Mouse (Mus musculus) embryonic facial prominence, embryonic 14.5 days (tissue): ENCODE data around the gene Traf3. TPM values are rescaled to one million over a fixed set of nuclear protein-coding genes. Genes with fewer than 3 reads are reported as not detected.

Experiments
- ATAC-seq: fragments of 200-750 bp; cut with Nextera tagmentation; 2 replicates; pipeline ENCODE4 v1.8.0; 2017; ENCODE audit warnings: low read depth, moderate number of reproducible peaks, moderate TSS enrichment
- DNase-seq: peaks from one replicate; pipeline ENCODE4 v3.0.0-alpha.2; 2015; ENCODE audit warnings: low spot score
- H3K27ac ChIP-seq: fragments of 300-500 bp; sonication (generic); replicated peaks from 2 replicates; pipeline ENCODE4 v1.5.1; 2014; ENCODE audit warnings: low read depth, mild to moderate bottlenecking, low read length, moderate library complexity
- H3K27me3 ChIP-seq: fragments of 300-500 bp; sonication (generic); replicated peaks from 2 replicates; pipeline ENCODE4 v1.6.1; 2014; ENCODE audit warnings: low read length; ENCODE audit not compliant: control insufficient read depth, insufficient read depth
- H3K36me3 ChIP-seq: fragments of 300-500 bp; sonication (generic); 2 replicates; pipeline ENCODE4 v1.6.1; 2014; ENCODE audit warnings: low read length, mixed read lengths; ENCODE audit not compliant: control insufficient read depth, insufficient read depth
- H3K4me1 ChIP-seq: fragments of 300-500 bp; sonication (generic); 2 replicates; pipeline ENCODE4 v1.6.1; 2014; ENCODE audit warnings: antibody characterized with exemption, low read length; ENCODE audit not compliant: control insufficient read depth, insufficient read depth
- H3K4me2 ChIP-seq: fragments of 300-500 bp; sonication (generic); 2 replicates; pipeline ENCODE4 v1.6.1; 2014; ENCODE audit warnings: low read depth, mild to moderate bottlenecking, low read length, moderate library complexity, mixed read lengths
- H3K4me3 ChIP-seq: fragments of 300-500 bp; sonication (generic); 2 replicates; pipeline ENCODE4 v1.5.1; 2014; ENCODE audit warnings: low read depth, mild to moderate bottlenecking, low read length
- H3K9ac ChIP-seq: fragments of 300-500 bp; sonication (generic); 2 replicates; pipeline ENCODE4 v1.6.1; 2014; ENCODE audit warnings: low read depth, mild to moderate bottlenecking, low read length, moderate library complexity, mixed read lengths
- H3K9me3 ChIP-seq: fragments of 300-500 bp; sonication (generic); 2 replicates; pipeline ENCODE4 v1.6.1; 2016; ENCODE audit warnings: low read length; ENCODE audit not compliant: control insufficient read depth
- WGBS: fragments of 180-500 bp; shearing (Covaris S2); extraction: QIAGEN DNeasy Blood & Tissue Kit; methylation state at CpG from one replicate; pipeline ENCODE4 v1.1.7; 2014; 5-methylcytosine and 5-hydroxymethylcytosine counted together
- polyA plus RNA-seq: library from polyadenylated mRNA; unstranded; fragments of >200 nt; fragmentation: Nextera tagmentation; extraction: Ambion mirVana; gene quantifications from 2 replicates; pipeline ENCODE4 v1.2.1, GENCODE M21; 2014

Gene Traf3
- polyA plus RNA-seq, 1 experiment from 2014 or later: 13.4 TPM

GRCm38 (mm10) chr12:111230793-111231192, 64.6 kb downstream of the Traf3 start:
- Histone ChIP-seq H3K9me3 (no peaks in the 10 kb centered on the region), H3K36me3 (no peaks in the 10 kb centered on the region), H3K4me2 (no peak overlapping the region), H3K4me1 (no peaks in the 10 kb centered on the region), H3K27ac (no peak overlapping the region), H3K9ac (no peak overlapping the region), H3K27me3 (no peaks in the 10 kb centered on the region), H3K4me3 (no peak overlapping the region)
- DNase-seq (no peak), ATAC-seq (no peak)
- 77% methylated on average over 2 of the region's 2 CpGs for WGBS

- no peak overlapping the region for H3K27ac ChIP-seq
- 87% methylated on average over 4 of the region's 4 CpGs for WGBS
Measured at GRCm38 (mm10) chr12:111233798-111234197, 67.6 kb downstream of the Traf3 start.

GRCm38 (mm10) chr12:111234383-111234782, 68.2 kb downstream of the Traf3 start:
- H3K36me3 ChIP-seq: peaks cover 20% of the 10 kb centered on the region; the same call in 1 of the 2 replicates
- no peaks in the 10 kb centered on the region for H3K4me1 ChIP-seq
- DNase-seq (peak; percentile 52), ATAC-seq (0 out of 2 replicates have a peak, but pooled peaks have one; percentile 48)
- no peaks in the 10 kb centered on the region for H3K9me3 ChIP-seq
- H3K27ac ChIP-seq: no peak overlapping the region
- no peak overlapping the region for H3K4me2 ChIP-seq
- no peak overlapping the region for H3K4me3 ChIP-seq
- 72% methylated on average over 9 of the region's 9 CpGs for WGBS
- H3K9ac ChIP-seq: no peak overlapping the region
- H3K27me3 ChIP-seq: no peaks in the 10 kb centered on the region

More at GRCm38 (mm10) chr12:111233798-111234197, 67.6 kb downstream of the Traf3 start:
- H3K27me3 ChIP-seq: no peaks in the 10 kb centered on the region
- H3K4me1 ChIP-seq: no peaks in the 10 kb centered on the region
- no peak overlapping the region for H3K4me3 ChIP-seq
- no peak overlapping the region for H3K9ac ChIP-seq
- no peak for DNase-seq
- 0 out of 2 replicates have a peak, but pooled peaks cover 15% of the 10 kb centered on the region for H3K36me3 ChIP-seq
- H3K9me3 ChIP-seq: no peaks in the 10 kb centered on the region
- H3K4me2 ChIP-seq: no peak overlapping the region
- no peak for ATAC-seq

- no peaks in the 10 kb centered on the region for H3K9me3 ChIP-seq
- no peak overlapping the region for H3K4me3 ChIP-seq
- no peaks in the 10 kb centered on the region for H3K27me3 ChIP-seq
- no peaks in the 10 kb centered on the region for H3K4me1 ChIP-seq
- no peak overlapping the region for H3K4me2 ChIP-seq
- peaks cover 23% of the 10 kb centered on the region; the same call in 1 of the 2 replicates for H3K36me3 ChIP-seq
- no peak overlapping the region for H3K27ac ChIP-seq
- no peak overlapping the region for H3K9ac ChIP-seq
- no peak for ATAC-seq
- no peak for DNase-seq
- 84% methylated on average over 6 of the region's 6 CpGs for WGBS
Measured at GRCm38 (mm10) chr12:111235631-111236030, 69.5 kb downstream of the Traf3 start.

GRCm38 (mm10) chr12:111237611-111238188, 71.5 kb downstream of the Traf3 start:
- Histone ChIP-seq H3K4me1 (no peaks in the 10 kb centered on the region), H3K4me2 (no peak overlapping the region), H3K27ac (peak overlapping the region; percentile 64), H3K9me3 (no peaks in the 10 kb centered on the region), H3K4me3 (no peak overlapping the region), H3K27me3 (no peaks in the 10 kb centered on the region), H3K9ac (no peak overlapping the region), H3K36me3 (peaks cover 33% of the 10 kb centered on the region)
- 93% methylated on average over 16 of the region's 16 CpGs for WGBS
- no peak for DNase-seq
- ATAC-seq: no peak

- 79% methylated on average over 5 of the region's 5 CpGs for WGBS
- Histone ChIP-seq H3K36me3 (peaks cover 37% of the 10 kb centered on the region), H3K4me1 (no peaks in the 10 kb centered on the region), H3K9ac (no peak overlapping the region), H3K9me3 (no peaks in the 10 kb centered on the region), H3K27ac (peak overlapping the region; percentile 64), H3K4me3 (no peak overlapping the region), H3K27me3 (no peaks in the 10 kb centered on the region), H3K4me2 (no peak overlapping the region)
- no peak for DNase-seq
- ATAC-seq: 0 out of 2 replicates have a peak, but pooled peaks have one; percentile 7
Measured at GRCm38 (mm10) chr12:111238345-111238744, 72.2 kb downstream of the Traf3 start.

- no peaks in the 10 kb centered on the region for H3K4me1 ChIP-seq
- H3K36me3 ChIP-seq: peaks cover 42% of the 10 kb centered on the region
- no peaks in the 10 kb centered on the region for H3K9me3 ChIP-seq
- no peaks in the 10 kb centered on the region for H3K27me3 ChIP-seq
- WGBS: 41% methylated on average over 4 of the region's 4 CpGs
- H3K9ac ChIP-seq: no peak overlapping the region
- H3K4me2 ChIP-seq: no peak overlapping the region
- DNase-seq: peak; percentile 91
- no peak overlapping the region for H3K4me3 ChIP-seq
- peak overlapping the region; percentile 64; the same call in 1 of the 2 replicates for H3K27ac ChIP-seq
- peak; percentile 87 for ATAC-seq
Measured at GRCm38 (mm10) chr12:111238778-111239177, 72.6 kb downstream of the Traf3 start.

- Histone ChIP-seq H3K36me3 (peaks cover 53% of the 10 kb centered on the region), H3K9me3 (no peaks in the 10 kb centered on the region), H3K4me3 (no peak overlapping the region), H3K4me1 (no peaks in the 10 kb centered on the region), H3K9ac (no peak overlapping the region), H3K27ac (no peak overlapping the region), H3K27me3 (no peaks in the 10 kb centered on the region), H3K4me2 (no peak overlapping the region)
- 79% methylated on average over 10 of the region's 10 CpGs for WGBS
- no peak for ATAC-seq
- DNase-seq: no peak
Measured at GRCm38 (mm10) chr12:111239930-111240329, 73.8 kb downstream of the Traf3 start.

- peaks cover 60% of the 10 kb centered on the region for H3K36me3 ChIP-seq
- H3K9me3 ChIP-seq: no peaks in the 10 kb centered on the region
- 96% methylated on average over 6 of the region's 6 CpGs for WGBS
- no peak overlapping the region for H3K9ac ChIP-seq
- ATAC-seq (no peak), DNase-seq (no peak)
- no peak overlapping the region for H3K4me2 ChIP-seq
- H3K27ac ChIP-seq: no peak overlapping the region
- no peaks in the 10 kb centered on the region for H3K4me1 ChIP-seq
- H3K4me3 ChIP-seq: no peak overlapping the region
- H3K27me3 ChIP-seq: no peaks in the 10 kb centered on the region
Measured at GRCm38 (mm10) chr12:111241916-111242315, 75.7 kb downstream of the Traf3 start.
